Mouse (Mus musculus): Measurements from ENCODE around the gene Zfp568. TPM values are rescaled to one million over a fixed set of nuclear protein-coding genes. Genes with fewer than 3 reads are reported as not detected.

The Zfp568 gene
- polyA plus RNA-seq (2014; fragmentation: Nextera tagmentation; extraction: Ambion mirVana): 19.5 and 21.5 TPM in 2 replicates

DNA sequence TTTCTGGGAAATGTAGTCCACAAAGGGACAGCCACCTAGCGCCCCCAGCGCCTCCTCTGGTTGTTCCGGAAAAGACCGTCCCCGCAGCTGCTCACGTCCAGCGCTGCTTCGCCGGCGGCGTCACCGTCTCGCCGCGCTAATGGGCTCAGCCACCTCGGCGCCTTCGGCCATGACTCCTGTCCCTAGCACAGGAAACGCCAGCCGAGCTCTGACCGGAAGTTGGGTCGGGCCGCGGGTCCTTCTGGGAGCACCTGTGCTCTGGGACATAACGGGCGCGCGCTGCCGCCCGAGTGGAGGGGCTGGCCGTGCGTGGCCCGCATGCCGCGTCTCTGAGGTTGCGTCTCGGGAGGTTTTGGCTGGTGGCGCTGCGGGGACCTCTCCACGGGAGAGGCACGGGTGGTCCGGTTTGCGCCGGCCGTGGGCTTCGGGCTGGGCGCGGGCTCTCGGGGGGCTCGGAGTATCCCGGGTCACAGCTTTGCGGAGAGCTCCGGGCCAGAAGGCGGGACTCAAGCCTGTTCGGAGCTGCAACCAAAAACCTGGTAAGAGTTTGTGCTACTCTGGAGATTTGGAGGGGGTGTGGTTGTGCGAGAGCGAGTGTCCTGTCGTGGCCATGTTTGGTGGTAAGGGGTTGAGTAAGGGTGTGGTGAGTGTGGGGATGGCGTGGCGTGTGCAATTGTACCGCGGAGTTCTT is at the start of gene Zfp568:
Zfp568 (plus strand) TSS at position 266 of the 691 bp plus-strand sequence.
- peak; percentile 96 for ATAC-seq (ENCODE audit: insufficient read depth, low FRiP score, low TSS enrichment)
- H3K9me3 ChIP-seq (ENCODE audit: control insufficient read depth, low read length): no peaks in the 10 kb centered on the region
- peaks cover 6% of the 10 kb centered on the region for H3K36me3 ChIP-seq (ENCODE audit: control insufficient read depth, insufficient read depth, low read length)
- H3K9ac ChIP-seq (ENCODE audit: low read length): peak within 1 kb of the TSS; percentile 87
- WGBS: under 1% methylated on average over 61 of the region's 62 CpGs
- H3K4me3 ChIP-seq (ENCODE audit: low read depth, low read length): peak within 1 kb of the TSS; percentile 82
- peak within 1 kb of the TSS; percentile 66 for H3K4me2 ChIP-seq (ENCODE audit: low read depth)
- H3K27ac ChIP-seq (ENCODE audit: low read depth, low read length): peak within 1 kb of the TSS; percentile 88
- peak; percentile 96 for DNase-seq (ENCODE audit: low spot score)
- H3K4me1 ChIP-seq (ENCODE audit: control insufficient read depth, insufficient read depth, low read length): peaks cover 10% of the 10 kb centered on the region
- no peaks in the 10 kb centered on the region for H3K27me3 ChIP-seq (ENCODE audit: control insufficient read depth, insufficient read depth, low read length)

DNA sequence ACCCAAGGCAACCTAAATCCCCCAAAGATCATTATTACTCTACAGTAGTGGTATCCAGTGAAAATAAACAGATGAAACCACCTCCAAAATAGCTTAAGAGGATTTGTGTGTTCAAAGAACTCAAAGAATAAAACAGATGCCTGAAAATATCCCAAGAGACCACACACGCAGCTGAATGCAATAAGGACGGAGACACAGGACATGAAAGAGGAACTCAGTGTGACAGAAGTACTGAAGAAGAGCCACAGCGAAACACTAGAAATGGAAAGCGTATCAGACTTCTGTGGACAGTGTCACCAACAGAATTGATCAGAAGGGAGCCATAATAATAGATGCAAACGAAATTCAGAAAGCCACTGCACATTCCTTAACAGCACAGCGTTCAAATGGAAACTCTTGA is 44.9 kb upstream of the Zfp568 start:
- no peak overlapping the region for H3K4me2 ChIP-seq (ENCODE audit: low read depth)
- no peaks in the 10 kb centered on the region for H3K4me1 ChIP-seq (ENCODE audit: control insufficient read depth, insufficient read depth, low read length)
- ATAC-seq (ENCODE audit: insufficient read depth, low FRiP score, low TSS enrichment): no peak
- H3K9ac ChIP-seq (ENCODE audit: low read length): no peak overlapping the region
- H3K9me3 ChIP-seq (ENCODE audit: control insufficient read depth, low read length): no peaks in the 10 kb centered on the region
- H3K27me3 ChIP-seq (ENCODE audit: control insufficient read depth, insufficient read depth, low read length): no peaks in the 10 kb centered on the region
- peaks cover 14% of the 10 kb centered on the region for H3K36me3 ChIP-seq (ENCODE audit: control insufficient read depth, insufficient read depth, low read length)
- H3K4me3 ChIP-seq (ENCODE audit: low read depth, low read length): no peak overlapping the region
- H3K27ac ChIP-seq (ENCODE audit: low read depth, low read length): no peak overlapping the region
- DNase-seq (ENCODE audit: low spot score): no peak
- WGBS: 88% methylated on average over 6 of the region's 6 CpGs

DNA sequence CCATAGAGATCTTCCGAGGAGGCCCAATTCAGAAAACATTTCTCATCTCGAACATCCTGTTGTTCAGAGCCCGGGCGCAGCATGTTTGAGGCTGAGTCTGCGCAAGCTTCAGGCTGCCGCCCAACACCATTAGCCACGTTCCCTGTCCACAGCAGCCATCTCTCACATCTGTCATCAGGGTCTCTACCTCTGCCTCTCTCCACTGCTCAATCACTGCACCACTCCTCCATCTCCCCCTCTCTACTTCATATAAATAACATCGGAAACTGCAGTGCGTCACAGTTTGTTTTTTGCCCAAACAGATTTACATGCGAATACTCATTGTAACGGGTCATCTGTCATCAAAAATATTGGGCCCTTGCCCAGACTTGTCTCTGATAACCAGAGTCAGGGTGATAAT is 42.7 kb upstream of the Zfp568 start:
- Histone ChIP-seq H3K4me3 (ENCODE audit: low read depth, low read length) (no peak overlapping the region), H3K36me3 (ENCODE audit: control insufficient read depth, insufficient read depth, low read length) (0 out of 2 replicates have a peak, but pooled peaks cover 3% of the 10 kb centered on the region), H3K27ac (ENCODE audit: low read depth, low read length) (no peak overlapping the region), H3K27me3 (ENCODE audit: control insufficient read depth, insufficient read depth, low read length) (no peaks in the 10 kb centered on the region), H3K9ac (ENCODE audit: low read length) (no peak overlapping the region), H3K4me1 (ENCODE audit: control insufficient read depth, insufficient read depth, low read length) (no peaks in the 10 kb centered on the region), H3K4me2 (ENCODE audit: low read depth) (no peak overlapping the region), H3K9me3 (ENCODE audit: control insufficient read depth, low read length) (no peaks in the 10 kb centered on the region)
- ATAC-seq (ENCODE audit: insufficient read depth, low FRiP score, low TSS enrichment): no peak
- DNase-seq (ENCODE audit: low spot score): no peak
- WGBS: 91% methylated on average over 11 of the region's 11 CpGs

DNA sequence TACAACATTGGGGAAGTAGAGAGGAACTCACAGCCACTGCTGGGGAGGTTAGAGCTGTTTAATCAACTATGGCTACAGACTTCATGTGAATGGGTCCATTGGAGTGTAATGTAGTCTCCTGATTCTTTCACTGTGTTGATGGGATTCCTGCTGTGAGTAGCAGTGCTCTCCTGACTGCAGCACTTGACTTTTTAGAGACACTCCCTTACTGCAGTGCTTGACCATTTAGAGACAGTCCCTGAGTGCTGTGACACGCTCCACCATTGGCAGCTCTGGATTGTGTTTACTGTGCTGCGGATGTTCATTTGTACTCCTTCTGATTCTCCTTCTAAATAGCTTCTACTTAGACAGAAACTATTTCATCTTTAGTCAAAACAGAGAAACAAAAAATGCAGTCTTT is 41.0 kb upstream of the Zfp568 start:
- WGBS: 53% methylated on average over 2 of the region's 2 CpGs
- Histone ChIP-seq H3K36me3 (ENCODE audit: control insufficient read depth, insufficient read depth, low read length) (0 out of 2 replicates have a peak, but pooled peaks cover 3% of the 10 kb centered on the region), H3K27me3 (ENCODE audit: control insufficient read depth, insufficient read depth, low read length) (no peaks in the 10 kb centered on the region), H3K4me3 (ENCODE audit: low read depth, low read length) (no peak overlapping the region), H3K9me3 (ENCODE audit: control insufficient read depth, low read length) (no peaks in the 10 kb centered on the region), H3K4me1 (ENCODE audit: control insufficient read depth, insufficient read depth, low read length) (no peaks in the 10 kb centered on the region), H3K9ac (ENCODE audit: low read length) (no peak overlapping the region), H3K4me2 (ENCODE audit: low read depth) (no peak overlapping the region), H3K27ac (ENCODE audit: low read depth, low read length) (no peak overlapping the region)
- ATAC-seq (ENCODE audit: insufficient read depth, low FRiP score, low TSS enrichment): no peak
- DNase-seq (ENCODE audit: low spot score): no peak

DNA sequence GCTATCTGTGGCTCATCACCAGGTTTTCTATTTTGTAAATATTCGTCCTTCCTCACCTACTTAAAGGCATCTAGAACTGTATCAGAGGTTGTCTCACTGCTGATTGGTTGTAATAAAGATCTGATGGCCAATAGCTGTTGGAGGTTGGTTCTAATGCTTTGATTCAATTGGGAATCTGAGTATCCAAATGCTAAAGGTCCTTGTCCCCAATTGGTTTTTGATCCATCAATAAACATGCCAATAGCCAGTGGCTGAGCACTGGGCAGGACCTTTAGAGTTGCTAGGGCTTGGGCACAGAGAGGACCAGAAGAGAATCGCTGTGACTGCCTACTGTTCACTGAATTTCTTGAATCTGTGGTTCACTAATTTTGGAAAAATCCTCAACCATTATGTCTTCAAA is 40.0 kb upstream of the Zfp568 start:
- no peak for DNase-seq (ENCODE audit: low spot score)

GRCm38 (mm10) chr7:29944201-29944600 is 39.6 kb upstream of the Zfp568 start:
- 67% methylated on average over 2 of the region's 2 CpGs for WGBS
- DNase-seq (ENCODE audit: low spot score): no peak

More for the DNA sequence above, 40.0 kb upstream of the Zfp568 start:
- no peaks in the 10 kb centered on the region for H3K4me1 ChIP-seq (ENCODE audit: control insufficient read depth, insufficient read depth, low read length)
- 74% methylated on average over 2 of the region's 2 CpGs for WGBS
- no peaks in the 10 kb centered on the region for H3K9me3 ChIP-seq (ENCODE audit: control insufficient read depth, low read length)
- H3K27ac ChIP-seq (ENCODE audit: low read depth, low read length): no peak overlapping the region
- no peak overlapping the region for H3K4me2 ChIP-seq (ENCODE audit: low read depth)
- 0 out of 2 replicates have a peak, but pooled peaks cover 5% of the 10 kb centered on the region for H3K36me3 ChIP-seq (ENCODE audit: control insufficient read depth, insufficient read depth, low read length)
- no peak overlapping the region for H3K4me3 ChIP-seq (ENCODE audit: low read depth, low read length)
- no peak overlapping the region for H3K9ac ChIP-seq (ENCODE audit: low read length)
- no peaks in the 10 kb centered on the region for H3K27me3 ChIP-seq (ENCODE audit: control insufficient read depth, insufficient read depth, low read length)
- no peak for ATAC-seq (ENCODE audit: insufficient read depth, low FRiP score, low TSS enrichment)

GRCm38 (mm10) chr7:29953086-29953485 is 30.7 kb upstream of the Zfp568 start:
- ATAC-seq (ENCODE audit: insufficient read depth, low FRiP score, low TSS enrichment): no peak; the same call in 1 of the 2 replicates
- H3K4me2 ChIP-seq (ENCODE audit: low read depth): peak overlapping the region; percentile 54
- H3K9me3 ChIP-seq (ENCODE audit: control insufficient read depth, low read length): no peaks in the 10 kb centered on the region
- no peaks in the 10 kb centered on the region for H3K27me3 ChIP-seq (ENCODE audit: control insufficient read depth, insufficient read depth, low read length)
- H3K9ac ChIP-seq (ENCODE audit: low read length): peak overlapping the region; percentile 91
- peak overlapping the region; percentile 85; the same call in 1 of the 2 replicates for H3K27ac ChIP-seq (ENCODE audit: low read depth, low read length)
- H3K4me1 ChIP-seq (ENCODE audit: control insufficient read depth, insufficient read depth, low read length): no peaks in the 10 kb centered on the region
- WGBS: 56% methylated on average over 10 of the region's 10 CpGs
- peak overlapping the region; percentile 63 for H3K4me3 ChIP-seq (ENCODE audit: low read depth, low read length)
- H3K36me3 ChIP-seq (ENCODE audit: control insufficient read depth, insufficient read depth, low read length): 0 out of 2 replicates have a peak, but pooled peaks cover 2% of the 10 kb centered on the region
- DNase-seq (ENCODE audit: low spot score): no peak

More at GRCm38 (mm10) chr7:29944201-29944600, 39.6 kb upstream of the Zfp568 start:
- no peaks in the 10 kb centered on the region for H3K27me3 ChIP-seq (ENCODE audit: control insufficient read depth, insufficient read depth, low read length)
- H3K4me3 ChIP-seq (ENCODE audit: low read depth, low read length): no peak overlapping the region
- H3K9ac ChIP-seq (ENCODE audit: low read length): no peak overlapping the region
- H3K27ac ChIP-seq (ENCODE audit: low read depth, low read length): no peak overlapping the region
- H3K4me1 ChIP-seq (ENCODE audit: control insufficient read depth, insufficient read depth, low read length): no peaks in the 10 kb centered on the region
- no peak overlapping the region for H3K4me2 ChIP-seq (ENCODE audit: low read depth)
- no peaks in the 10 kb centered on the region for H3K9me3 ChIP-seq (ENCODE audit: control insufficient read depth, low read length)
- ATAC-seq (ENCODE audit: insufficient read depth, low FRiP score, low TSS enrichment): no peak
- H3K36me3 ChIP-seq (ENCODE audit: control insufficient read depth, insufficient read depth, low read length): 0 out of 2 replicates have a peak, but pooled peaks cover 5% of the 10 kb centered on the region

DNA sequence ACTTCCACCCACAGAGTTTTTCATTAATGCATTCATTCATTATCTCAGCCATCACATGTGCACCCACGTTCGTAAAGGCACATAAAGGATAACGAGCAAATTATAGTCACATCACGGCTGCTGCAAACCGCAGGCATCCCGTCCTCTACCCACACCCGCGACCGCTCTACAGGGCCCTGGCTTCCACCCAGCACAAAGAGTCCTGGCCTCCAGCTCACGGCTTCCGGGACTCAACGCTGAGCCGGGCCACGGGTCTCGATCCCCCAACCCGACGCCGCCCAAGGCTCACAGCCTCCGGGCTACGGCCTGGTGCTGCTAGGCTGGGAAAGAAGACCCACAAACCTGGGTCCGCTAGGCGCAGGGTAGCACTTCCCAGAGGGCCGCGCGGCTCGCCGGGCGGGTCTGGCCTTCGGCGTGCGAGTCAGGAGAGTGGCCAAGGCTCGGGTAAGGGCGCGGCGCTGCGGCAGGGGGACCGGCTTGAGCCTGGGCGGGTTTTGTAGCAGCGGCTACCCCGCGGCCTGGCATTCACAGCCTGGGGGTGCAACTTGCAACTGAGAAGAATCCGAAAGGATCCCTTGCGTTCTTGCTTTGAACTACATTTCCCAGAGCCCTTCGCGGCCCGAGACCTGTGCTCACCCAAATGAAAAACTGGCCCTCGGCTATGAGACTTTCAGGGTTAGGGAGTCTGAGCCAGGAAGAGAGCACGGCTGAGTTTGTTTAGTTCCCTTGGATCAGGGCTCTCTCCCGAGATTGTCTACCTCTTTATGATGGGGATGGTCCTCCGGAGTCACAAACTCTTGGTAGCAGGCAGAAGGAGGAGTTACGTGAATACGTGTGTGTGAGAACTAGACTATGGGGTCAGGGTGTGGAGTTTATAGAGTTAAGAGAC is 30.0 kb upstream of the Zfp568 start, which contains the start of gene Zfp74:
Zfp74 (minus strand) TSS at position 577 of the 889 bp plus-strand sequence.
- ATAC-seq (ENCODE audit: insufficient read depth, low FRiP score, low TSS enrichment) (peak; percentile 89), DNase-seq (ENCODE audit: low spot score) (peak; percentile 85)
- Histone ChIP-seq H3K4me1 (ENCODE audit: control insufficient read depth, insufficient read depth, low read length) (no peaks in the 10 kb centered on the region), H3K9ac (ENCODE audit: low read length) (peak within 1 kb of the TSS; percentile 91), H3K4me2 (ENCODE audit: low read depth) (peak within 1 kb of the TSS; percentile 54), H3K27me3 (ENCODE audit: control insufficient read depth, insufficient read depth, low read length) (no peaks in the 10 kb centered on the region), H3K4me3 (ENCODE audit: low read depth, low read length) (peak within 1 kb of the TSS; percentile 63), H3K9me3 (ENCODE audit: control insufficient read depth, low read length) (no peaks in the 10 kb centered on the region), H3K27ac (ENCODE audit: low read depth, low read length) (peak within 1 kb of the TSS; percentile 85), H3K36me3 (ENCODE audit: control insufficient read depth, insufficient read depth, low read length) (no peaks in the 10 kb centered on the region)
- 2% methylated on average over 52 of the region's 52 CpGs for WGBS
